Mouse (Mus musculus) kidney, embryonic 16.5 days (tissue): ENCODE data around the gene Rln1. TPM values are rescaled to one million over a fixed set of nuclear protein-coding genes. Genes with fewer than 3 reads are reported as not detected.
A peak's percentile ranks its signal among the peaks of the same experiment; 100 is the strongest.

ENCODE experiments used
- ATAC-seq: fragments of 200-750 bp; cut with Nextera tagmentation; 2 replicates; pipeline ENCODE4 v1.8.0; 2017; ENCODE audit warnings: moderate TSS enrichment; ENCODE audit not compliant: low FRiP score, low TSS enrichment
- H3K27ac ChIP-seq: fragments of 300-500 bp; sonication (generic); 2 replicates; pipeline ENCODE4 v1.5.1; 2014; ENCODE audit warnings: low read length
- H3K27me3 ChIP-seq: fragments of 300-500 bp; sonication (generic); 2 replicates; pipeline ENCODE4 v1.6.1; 2014; ENCODE audit warnings: low read length, control low read depth, mixed read lengths; ENCODE audit not compliant: insufficient read depth
- H3K36me3 ChIP-seq: fragments of 300-500 bp; sonication (generic); 2 replicates; pipeline ENCODE4 v1.6.1; 2014; ENCODE audit warnings: low read length, control low read depth, mixed read lengths; ENCODE audit not compliant: insufficient read depth
- H3K4me1 ChIP-seq: fragments of 300-500 bp; sonication (generic); 2 replicates; pipeline ENCODE4 v1.6.1; 2014; ENCODE audit warnings: low read length, control low read depth, mixed read lengths; ENCODE audit not compliant: insufficient read depth
- H3K4me2 ChIP-seq: fragments of 300-500 bp; sonication (generic); replicated peaks from 2 replicates; pipeline ENCODE4 v1.6.1; 2014; ENCODE audit warnings: low read depth, low read length
- H3K4me3 ChIP-seq: fragments of 300-500 bp; sonication (generic); 2 replicates; pipeline ENCODE4 v1.5.1; 2014; ENCODE audit warnings: mild to moderate bottlenecking, low read length
- H3K9ac ChIP-seq: fragments of 300-500 bp; sonication (generic); replicated peaks from 2 replicates; pipeline ENCODE4 v1.6.1; 2014; ENCODE audit warnings: low read length
- H3K9me3 ChIP-seq: fragments of 300-500 bp; sonication (generic); 2 replicates; pipeline ENCODE4 v1.6.1; 2016; ENCODE audit warnings: low read length, control low read depth
- WGBS: fragments of 180-500 bp; shearing (Covaris S2); extraction: QIAGEN DNeasy Blood & Tissue Kit; methylation state at CpG from one replicate; pipeline ENCODE4 v1.1.7; 2014; 5-methylcytosine and 5-hydroxymethylcytosine counted together
- polyA plus RNA-seq: library from polyadenylated mRNA; unstranded; fragments of >200 nt; fragmentation: Nextera tagmentation; extraction: Ambion mirVana; gene quantifications from 2 replicates; pipeline ENCODE4 v1.2.1, GENCODE M21; 2015

Rln1 gene
- polyA plus RNA-seq: 0.15 and 0.42 TPM in 2 replicates

GRCm38 (mm10) chr19:29334068-29334745 is at the start of gene Rln1:
Rln1 (minus strand) TSS chr19:29334670.
- Histone ChIP-seq H3K36me3 (no peaks in the 10 kb centered on the region), H3K9ac (peak within 1 kb of the TSS; percentile 64), H3K9me3 (no peaks in the 10 kb centered on the region), H3K27ac (no peak within 1 kb of the TSS), H3K4me1 (0 out of 2 replicates have a peak, but pooled peaks cover 6% of the 10 kb centered on the region), H3K27me3 (peaks cover 9% of the 10 kb centered on the region), H3K4me2 (peak within 1 kb of the TSS; percentile 74), H3K4me3 (peak within 1 kb of the TSS; percentile 50)
- ATAC-seq: peak; percentile 67
- WGBS: under 1% methylated on average over 23 of the region's 23 CpGs

DNA sequence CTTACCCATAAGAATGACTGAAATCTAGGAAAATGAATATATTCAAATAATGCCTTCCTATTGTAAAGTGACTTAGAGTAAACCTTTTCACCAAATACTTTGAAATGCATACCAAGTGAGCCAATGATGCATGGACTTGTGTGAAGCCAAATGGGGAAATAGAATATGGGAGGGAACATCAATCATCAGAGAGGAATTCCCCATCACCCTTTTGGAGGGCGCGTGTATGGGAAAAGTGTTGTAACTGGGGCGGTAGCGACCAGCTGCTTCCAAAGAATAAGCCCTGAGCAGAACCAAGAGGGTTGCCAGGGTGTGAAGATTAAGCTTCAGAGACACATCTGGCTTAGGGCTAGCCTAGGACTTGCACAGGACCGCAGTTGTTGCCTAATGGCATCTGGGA is 48.9 kb upstream of the Rln1 start:
- Histone ChIP-seq H3K4me3 (no peak overlapping the region), H3K4me1 (no peaks in the 10 kb centered on the region), H3K27me3 (no peaks in the 10 kb centered on the region), H3K36me3 (no peaks in the 10 kb centered on the region), H3K9ac (no peak overlapping the region), H3K9me3 (no peaks in the 10 kb centered on the region), H3K4me2 (no peak overlapping the region), H3K27ac (no peak overlapping the region)
- ATAC-seq: no peak
- WGBS: 85% methylated on average over 5 of the region's 5 CpGs

GRCm38 (mm10) chr19:29379839-29380603 is 45.6 kb upstream of the Rln1 start:
- ATAC-seq: no peak
- WGBS: 79% methylated on average over 14 of the region's 14 CpGs
- H3K4me2 ChIP-seq: no peak overlapping the region
- no peak overlapping the region for H3K4me3 ChIP-seq
- no peaks in the 10 kb centered on the region for H3K9me3 ChIP-seq
- H3K4me1 ChIP-seq: no peaks in the 10 kb centered on the region
- no peak overlapping the region for H3K9ac ChIP-seq
- H3K27ac ChIP-seq: no peak overlapping the region
- no peaks in the 10 kb centered on the region for H3K27me3 ChIP-seq
- H3K36me3 ChIP-seq: no peaks in the 10 kb centered on the region

DNA sequence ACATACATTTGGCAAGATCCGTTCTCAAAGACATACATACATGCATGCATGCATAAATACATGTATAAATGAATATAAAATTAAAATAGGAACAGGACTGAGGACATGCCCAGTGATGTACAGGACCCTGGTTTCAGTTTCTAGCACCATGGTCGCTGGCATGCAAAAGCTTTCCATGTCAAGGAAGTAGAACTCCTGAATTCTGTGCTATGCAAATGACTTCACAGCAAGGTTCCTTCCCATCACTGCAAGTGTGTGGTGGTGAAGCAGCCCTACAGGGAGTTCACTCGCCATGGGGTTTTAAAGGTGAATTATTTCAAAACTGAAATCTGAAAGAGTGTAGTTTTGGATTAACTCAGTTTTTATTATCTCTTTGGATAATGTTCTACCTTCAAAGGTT is 41.9 kb upstream of the Rln1 start:
- Histone ChIP-seq H3K4me2 (no peak overlapping the region), H3K27ac (no peak overlapping the region), H3K27me3 (no peaks in the 10 kb centered on the region), H3K36me3 (no peaks in the 10 kb centered on the region), H3K4me1 (no peaks in the 10 kb centered on the region), H3K9ac (no peak overlapping the region), H3K4me3 (no peak overlapping the region), H3K9me3 (no peaks in the 10 kb centered on the region)
- ATAC-seq: no peak
- 70% methylated on average over 3 of the region's 3 CpGs for WGBS

DNA sequence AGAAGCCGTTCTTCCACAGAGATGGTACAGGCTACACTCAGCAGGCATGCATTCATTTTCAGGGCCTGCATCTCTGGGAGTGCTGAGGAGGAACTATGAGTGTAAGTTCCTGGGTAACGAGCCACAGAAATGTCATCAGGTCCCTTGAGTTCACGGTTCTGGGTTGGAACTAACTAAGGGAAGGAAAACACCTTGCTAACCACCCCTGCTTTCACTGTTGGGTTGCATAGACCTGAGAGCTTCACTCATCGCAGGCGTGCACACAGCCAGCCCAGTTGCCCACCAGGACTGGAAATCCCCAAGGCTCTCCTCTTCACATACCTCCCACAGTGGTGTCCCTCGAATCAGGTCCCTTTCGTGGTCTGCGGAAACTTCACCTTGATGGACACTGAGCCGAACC is 40.5 kb upstream of the Rln1 start:
- WGBS: 93% methylated on average over 9 of the region's 9 CpGs
- Histone ChIP-seq H3K4me2 (no peak overlapping the region), H3K9me3 (no peaks in the 10 kb centered on the region), H3K36me3 (no peaks in the 10 kb centered on the region), H3K27me3 (no peaks in the 10 kb centered on the region), H3K9ac (no peak overlapping the region), H3K4me1 (no peaks in the 10 kb centered on the region), H3K27ac (no peak overlapping the region), H3K4me3 (no peak overlapping the region)
- no peak for ATAC-seq

DNA sequence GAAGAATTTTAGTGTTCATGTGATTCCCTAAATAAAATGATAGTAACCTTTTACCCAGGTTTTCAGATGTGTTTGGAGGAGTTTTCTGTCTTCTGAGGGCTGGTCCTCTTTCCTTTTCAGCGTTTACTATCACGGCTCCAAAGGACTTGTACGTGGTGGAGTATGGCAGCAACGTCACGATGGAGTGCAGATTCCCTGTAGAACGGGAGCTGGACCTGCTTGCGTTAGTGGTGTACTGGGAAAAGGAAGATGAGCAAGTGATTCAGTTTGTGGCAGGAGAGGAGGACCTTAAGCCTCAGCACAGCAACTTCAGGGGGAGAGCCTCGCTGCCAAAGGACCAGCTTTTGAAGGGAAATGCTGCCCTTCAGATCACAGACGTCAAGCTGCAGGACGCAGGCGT is 39.0 kb upstream of the Rln1 start:
- 42% methylated on average over 11 of the region's 11 CpGs for WGBS

GRCm38 (mm10) chr19:29372621-29373020 is 38.2 kb upstream of the Rln1 start:
- Histone ChIP-seq H3K9me3 (no peaks in the 10 kb centered on the region), H3K4me1 (no peaks in the 10 kb centered on the region), H3K4me3 (no peak overlapping the region), H3K27ac (no peak overlapping the region), H3K9ac (no peak overlapping the region), H3K4me2 (no peak overlapping the region), H3K27me3 (no peaks in the 10 kb centered on the region), H3K36me3 (no peaks in the 10 kb centered on the region)
- 93% methylated on average over 3 of the region's 3 CpGs for WGBS
- no peak for ATAC-seq

More for the DNA sequence above, 39.0 kb upstream of the Rln1 start:
- H3K9me3 ChIP-seq: no peaks in the 10 kb centered on the region
- H3K36me3 ChIP-seq: no peaks in the 10 kb centered on the region
- H3K9ac ChIP-seq: no peak overlapping the region
- H3K27me3 ChIP-seq: no peaks in the 10 kb centered on the region
- ATAC-seq: no peak
- no peak overlapping the region for H3K27ac ChIP-seq
- no peaks in the 10 kb centered on the region for H3K4me1 ChIP-seq
- H3K4me3 ChIP-seq: no peak overlapping the region
- peak overlapping the region; percentile 22 for H3K4me2 ChIP-seq

GRCm38 (mm10) chr19:29372138-29372537 is 37.7 kb upstream of the Rln1 start:
- H3K4me3 ChIP-seq: no peak overlapping the region
- H3K9me3 ChIP-seq: no peaks in the 10 kb centered on the region
- no peaks in the 10 kb centered on the region for H3K27me3 ChIP-seq
- no peak for ATAC-seq
- no peak overlapping the region for H3K9ac ChIP-seq
- H3K4me1 ChIP-seq: no peaks in the 10 kb centered on the region
- WGBS: 63% methylated on average over 4 of the region's 4 CpGs
- no peak overlapping the region for H3K27ac ChIP-seq
- H3K4me2 ChIP-seq: no peak overlapping the region
- no peaks in the 10 kb centered on the region for H3K36me3 ChIP-seq

DNA sequence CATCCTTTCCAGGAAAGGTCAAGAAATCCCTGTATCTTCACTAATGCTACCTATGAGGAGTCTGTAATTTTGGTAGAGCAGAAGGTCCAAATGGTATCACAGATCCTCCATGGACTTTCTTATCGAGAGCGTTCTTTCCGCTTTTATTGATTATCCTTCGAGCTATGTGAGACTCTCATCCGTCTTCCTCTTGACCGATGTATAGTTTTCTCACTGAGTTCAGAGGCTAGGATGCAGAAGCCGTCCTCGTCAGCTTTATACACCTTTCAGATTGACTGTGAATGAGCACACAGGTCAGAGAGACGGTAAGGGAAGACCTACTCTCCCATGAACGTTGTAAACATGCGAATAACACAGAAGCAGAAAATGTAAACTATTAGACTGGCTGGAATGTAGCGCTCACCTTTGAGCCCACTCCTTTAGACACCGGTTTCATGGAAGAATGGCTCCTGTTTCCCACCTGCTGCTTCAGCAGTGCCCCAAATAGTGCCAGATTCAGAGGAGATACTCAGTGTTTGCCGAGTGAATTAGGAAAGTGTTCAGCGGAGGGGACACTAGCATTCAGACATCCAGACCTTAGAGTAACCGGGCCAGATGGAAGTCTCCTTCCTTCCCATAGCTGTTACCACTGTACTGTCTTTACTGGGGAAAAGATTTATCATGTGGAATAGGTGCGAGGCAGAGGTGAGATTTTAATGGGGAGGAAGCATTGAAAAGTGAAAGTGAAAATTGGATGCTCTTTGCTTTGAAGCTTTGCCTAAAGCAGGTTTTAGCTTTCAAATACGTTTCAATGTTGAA is 37.0 kb upstream of the Rln1 start:
- no peak for ATAC-seq
- no peaks in the 10 kb centered on the region for H3K36me3 ChIP-seq
- no peaks in the 10 kb centered on the region for H3K27me3 ChIP-seq
- no peaks in the 10 kb centered on the region for H3K9me3 ChIP-seq
- no peak overlapping the region for H3K27ac ChIP-seq
- WGBS: 76% methylated on average over 18 of the region's 18 CpGs
- H3K4me1 ChIP-seq: no peaks in the 10 kb centered on the region
- H3K4me2 ChIP-seq: no peak overlapping the region
- H3K9ac ChIP-seq: no peak overlapping the region
- no peak overlapping the region for H3K4me3 ChIP-seq
